Mouse (Mus musculus) megakaryocyte, embryonic 14.5 days (primary cell): ENCODE measurements around the gene Tshz3.

Experiments
- FLI1 ChIP-seq: IDR thresholded peaks from 2 replicates; pipeline ENCODE4 v1.6.1; 2012; ENCODE audit warnings: low read length, inconsistent platforms, mixed read lengths
- GATA1 ChIP-seq: IDR thresholded peaks from 3 replicates; pipeline ENCODE4 v1.6.1; 2012; ENCODE audit warnings: mixed read lengths, low read length, inconsistent platforms, borderline replicate concordance

DNA sequence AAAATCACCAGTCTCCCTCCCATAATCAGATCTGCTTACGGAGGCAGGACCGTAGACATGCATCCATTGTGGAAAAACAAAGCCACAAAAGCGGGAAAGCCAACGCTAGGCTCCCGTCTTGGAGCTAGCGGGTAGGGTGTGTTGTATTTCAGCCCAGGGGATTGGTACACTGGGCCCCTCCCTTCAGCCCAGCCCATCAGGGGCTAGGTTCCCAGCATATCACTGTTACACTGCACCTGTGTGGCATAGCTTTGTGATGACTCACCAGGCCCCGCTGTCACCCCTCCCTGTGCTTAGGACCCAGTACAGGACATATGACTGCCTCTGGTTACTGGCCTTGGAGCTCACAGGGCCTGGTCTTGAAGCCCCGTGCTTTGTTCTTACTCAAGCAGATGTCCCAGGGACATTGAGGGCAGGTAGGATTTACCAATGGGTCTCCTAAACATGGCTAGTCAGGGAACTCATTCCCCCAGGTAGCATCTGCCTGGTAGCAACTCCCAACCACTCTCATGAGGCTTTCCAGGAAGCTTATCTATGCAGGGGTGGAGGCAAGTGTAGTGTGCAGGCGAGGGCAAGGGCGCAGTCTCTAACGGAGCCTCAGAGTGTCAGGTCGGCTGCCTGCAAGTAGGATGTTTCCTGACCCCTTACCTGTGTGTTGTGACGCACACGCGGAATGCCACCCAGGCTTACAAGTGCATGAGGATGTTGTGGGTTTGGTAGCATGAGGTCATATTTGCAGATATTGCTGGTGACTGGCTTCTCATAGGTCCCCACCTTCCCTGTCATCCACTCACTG is 98.7 kb downstream of the Tshz3 start:
- TF ChIP-seq GATA1 = no peak
- no peak for TF ChIP-seq FLI1
